Mouse (Mus musculus) heart, embryonic 11.5 days (tissue): ENCODE results near the gene Chmp5. TPM values are rescaled to one million over a fixed set of nuclear protein-coding genes. Genes with fewer than 3 reads are reported as not detected.

Experiments
- ATAC-seq: fragments of 200-750 bp; cut with Nextera tagmentation; replicated peaks from 2 replicates; pipeline ENCODE4 v1.8.0; 2017; ENCODE audit warnings: moderate library complexity; ENCODE audit not compliant: insufficient number of reproducible peaks, low FRiP score, low TSS enrichment
- H3K27ac ChIP-seq: fragments of 300-500 bp; sonication (generic); 2 replicates; pipeline ENCODE4 v1.5.1; 2014; ENCODE audit warnings: mild to moderate bottlenecking, low read depth, low read length
- H3K27me3 ChIP-seq: fragments of 300-500 bp; sonication (generic); 2 replicates; pipeline ENCODE4 v1.6.1; 2014; ENCODE audit warnings: mild to moderate bottlenecking, low read length, mixed read lengths; ENCODE audit not compliant: control insufficient read depth, insufficient read depth
- H3K36me3 ChIP-seq: fragments of 300-500 bp; sonication (generic); 2 replicates; pipeline ENCODE4 v1.6.1; 2014; ENCODE audit warnings: mild to moderate bottlenecking, low read length, moderate library complexity, mixed read lengths; ENCODE audit not compliant: control insufficient read depth, insufficient read depth
- H3K4me1 ChIP-seq: fragments of 300-500 bp; sonication (generic); 2 replicates; pipeline ENCODE4 v1.6.1; 2014; ENCODE audit warnings: low read length; ENCODE audit not compliant: control insufficient read depth, insufficient read depth
- H3K4me2 ChIP-seq: fragments of 300-500 bp; sonication (generic); 2 replicates; pipeline ENCODE4 v1.6.1; 2014; ENCODE audit warnings: mild to moderate bottlenecking, moderate library complexity
- H3K4me3 ChIP-seq: fragments of 300-500 bp; sonication (generic); 2 replicates; pipeline ENCODE4 v1.5.1; 2014; ENCODE audit warnings: low read depth, low read length
- H3K9ac ChIP-seq: fragments of 300-500 bp; sonication (generic); 2 replicates; pipeline ENCODE4 v1.6.1; 2014; ENCODE audit warnings: mild to moderate bottlenecking, low read depth, low read length, moderate library complexity
- H3K9me3 ChIP-seq: fragments of 300-500 bp; sonication (generic); replicated peaks from 2 replicates; pipeline ENCODE4 v1.6.1; 2016; ENCODE audit warnings: low read length; ENCODE audit not compliant: control insufficient read depth
- WGBS: fragments of 180-500 bp; shearing (Covaris S2); extraction: QIAGEN DNeasy Blood & Tissue Kit; methylation state at CpG from one replicate; pipeline ENCODE4 v1.1.7; 2014; ENCODE audit not compliant: insufficient replicate concordance; 5-methylcytosine and 5-hydroxymethylcytosine counted together
- polyA plus RNA-seq: library from polyadenylated mRNA; unstranded; fragments of >200 nt; fragmentation: Nextera tagmentation; extraction: Ambion mirVana; gene quantifications from 2 replicates; pipeline ENCODE4 v1.2.1, GENCODE M21; 2014

Gene Chmp5
- polyA plus RNA-seq, 1 experiment from 2014 or later: 78.2 TPM

DNA sequence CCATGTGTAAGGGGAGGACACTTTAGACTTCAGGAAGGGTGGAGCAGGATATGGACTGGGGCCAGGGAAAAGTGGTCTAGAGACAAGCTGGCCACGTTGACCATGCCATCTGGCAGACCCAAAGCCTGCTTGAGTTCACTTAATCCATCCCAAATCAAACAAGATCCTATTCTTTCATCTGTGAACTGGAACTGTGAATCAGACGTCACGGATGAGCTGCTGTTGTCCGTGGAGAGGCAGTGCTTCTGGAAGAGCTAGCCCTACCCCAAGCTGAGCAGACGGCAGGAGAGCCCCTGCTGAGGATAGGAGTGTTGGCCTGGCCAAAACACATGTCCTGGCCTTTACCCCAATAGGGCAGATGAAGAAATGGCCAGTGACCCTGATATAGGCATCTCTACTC lies 32.3 kb upstream of the Chmp5 start:
- ATAC-seq: no peak
- H3K27ac ChIP-seq: no peak overlapping the region
- H3K4me2 ChIP-seq: no peak overlapping the region
- no peak overlapping the region for H3K9ac ChIP-seq
- no peaks in the 10 kb centered on the region for H3K27me3 ChIP-seq
- no peak overlapping the region for H3K4me3 ChIP-seq
- 75% methylated on average over 5 of the region's 5 CpGs for WGBS
- no peaks in the 10 kb centered on the region for H3K36me3 ChIP-seq
- H3K9me3 ChIP-seq: no peaks in the 10 kb centered on the region
- peaks cover 8% of the 10 kb centered on the region; the same call in 1 of the 2 replicates for H3K4me1 ChIP-seq

DNA sequence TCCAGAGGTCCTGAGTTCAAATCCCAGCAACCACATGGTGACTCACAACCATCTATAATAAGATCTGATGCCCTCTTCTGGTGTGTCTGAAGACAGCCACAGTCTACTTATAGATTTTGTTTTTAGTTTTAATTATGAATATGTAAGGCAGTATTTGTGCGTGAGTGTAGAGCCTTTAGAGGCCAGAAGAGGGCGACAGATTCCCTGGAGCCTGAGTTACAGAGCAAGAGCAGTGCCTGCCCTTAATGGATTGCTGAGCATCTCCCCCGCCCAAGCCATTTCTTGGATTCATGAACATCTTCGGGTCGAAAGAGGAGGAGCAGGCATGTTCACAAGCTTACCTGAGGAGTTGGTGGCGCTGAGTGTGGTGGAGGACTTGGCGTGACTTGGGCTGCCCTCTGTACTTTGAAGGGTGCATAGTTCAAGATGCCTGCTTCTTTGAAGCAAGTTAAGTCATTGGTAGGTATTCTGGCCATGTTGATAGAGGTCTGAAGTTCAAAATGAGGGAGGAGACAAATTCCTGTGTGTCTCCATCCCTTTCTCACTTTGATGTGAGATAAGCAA lies 31.5 kb upstream of the Chmp5 start:
- Histone ChIP-seq H3K4me1 (peaks cover 8% of the 10 kb centered on the region; the same call in 1 of the 2 replicates), H3K36me3 (no peaks in the 10 kb centered on the region), H3K9me3 (no peaks in the 10 kb centered on the region), H3K4me3 (no peak overlapping the region), H3K27ac (no peak overlapping the region), H3K4me2 (no peak overlapping the region), H3K9ac (no peak overlapping the region), H3K27me3 (no peaks in the 10 kb centered on the region)
- no peak for ATAC-seq
- WGBS: 83% methylated on average over 7 of the region's 7 CpGs

DNA sequence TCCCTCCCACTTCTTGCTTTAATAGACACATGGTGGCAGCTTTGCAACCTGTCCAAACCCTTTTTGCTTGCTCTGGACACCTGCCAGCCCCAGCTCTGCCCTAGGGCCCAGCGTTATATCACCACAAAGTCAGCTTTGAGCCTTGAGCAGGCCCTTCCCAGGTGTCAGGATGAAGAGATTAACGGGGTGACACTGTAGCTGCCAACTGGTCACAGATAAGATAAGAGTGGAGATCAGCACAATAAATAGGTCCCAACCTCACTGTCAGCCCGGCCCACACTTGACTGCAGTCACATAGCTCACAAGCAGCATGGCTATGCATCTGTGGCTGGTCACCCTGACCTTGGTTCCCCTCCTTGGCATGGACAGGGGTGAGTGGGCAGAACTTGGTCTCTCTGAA lies 28.4 kb upstream of the Chmp5 start, which contains the start of gene Spink4:
TSS of gene Spink4 (plus strand) at position 268 of the 400 bp plus-strand sequence.
- H3K4me2 ChIP-seq: no peak within 1 kb of the TSS
- peak within 1 kb of the TSS; percentile 37; the same call in 1 of the 2 replicates for H3K27ac ChIP-seq
- H3K9ac ChIP-seq: 0 out of 2 replicates have a peak within 1 kb of the TSS, but pooled peaks have one; percentile 2
- 7% methylated on average over 3 of the region's 3 CpGs for WGBS
- no peak within 1 kb of the TSS for H3K4me3 ChIP-seq
- H3K27me3 ChIP-seq: no peaks in the 10 kb centered on the region
- peaks cover 8% of the 10 kb centered on the region for H3K4me1 ChIP-seq
- no peak for ATAC-seq
- H3K9me3 ChIP-seq: no peaks in the 10 kb centered on the region
- H3K36me3 ChIP-seq: no peaks in the 10 kb centered on the region

DNA sequence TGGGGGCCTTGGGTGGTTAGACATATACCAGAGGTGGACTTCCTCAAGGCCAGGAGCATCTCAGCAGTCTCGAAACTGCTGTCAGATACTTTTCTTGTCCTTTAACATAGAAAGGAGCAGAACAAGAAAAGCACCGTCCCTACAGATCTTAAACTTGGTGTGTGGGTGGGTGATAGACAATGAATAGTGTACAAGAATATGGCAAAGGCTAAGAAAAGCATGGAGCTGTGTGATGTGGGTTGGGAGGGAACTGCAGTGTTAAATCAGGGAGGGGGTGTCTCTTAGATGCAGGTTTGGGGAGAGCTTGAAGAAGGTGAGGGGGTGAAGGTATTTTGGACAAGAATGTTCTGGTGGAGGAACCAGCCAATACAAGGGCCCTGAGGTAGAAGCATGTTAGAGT lies 27.6 kb upstream of the Chmp5 start:
- Histone ChIP-seq H3K4me3 (no peak overlapping the region), H3K4me2 (no peak overlapping the region), H3K9ac (0 out of 2 replicates have a peak overlapping the region, but pooled peaks have one; percentile 2), H3K4me1 (peaks cover 8% of the 10 kb centered on the region), H3K27me3 (no peaks in the 10 kb centered on the region), H3K9me3 (no peaks in the 10 kb centered on the region), H3K36me3 (no peaks in the 10 kb centered on the region), H3K27ac (no peak overlapping the region)
- ATAC-seq: no peak
- WGBS: 59% methylated on average over 2 of the region's 2 CpGs

DNA sequence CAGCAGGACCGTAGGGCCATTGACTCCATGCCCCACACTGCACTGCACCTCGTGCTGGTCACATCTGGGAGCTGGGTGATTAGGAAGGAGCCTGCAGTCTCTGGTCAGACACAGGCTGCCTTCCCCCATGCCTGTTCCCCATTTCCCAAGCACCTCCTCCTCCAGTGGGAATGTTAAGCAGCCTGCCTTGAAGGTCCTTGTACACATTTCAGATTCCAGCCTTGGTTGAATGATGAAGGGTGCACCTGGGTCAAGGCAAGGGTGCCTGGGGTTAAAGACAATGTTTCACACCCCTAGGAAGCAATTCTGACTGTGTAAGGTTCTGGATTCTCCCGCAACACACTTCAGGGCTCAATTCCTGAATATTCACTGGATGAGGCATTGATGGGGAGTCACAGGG lies 26.9 kb upstream of the Chmp5 start:
- Histone ChIP-seq H3K4me2 (no peak overlapping the region), H3K4me1 (peaks cover 8% of the 10 kb centered on the region), H3K27ac (no peak overlapping the region), H3K9ac (no peak overlapping the region), H3K27me3 (no peaks in the 10 kb centered on the region), H3K9me3 (no peaks in the 10 kb centered on the region), H3K36me3 (no peaks in the 10 kb centered on the region), H3K4me3 (no peak overlapping the region)
- no peak for ATAC-seq
- WGBS: 64% methylated on average over 3 of the region's 3 CpGs

DNA sequence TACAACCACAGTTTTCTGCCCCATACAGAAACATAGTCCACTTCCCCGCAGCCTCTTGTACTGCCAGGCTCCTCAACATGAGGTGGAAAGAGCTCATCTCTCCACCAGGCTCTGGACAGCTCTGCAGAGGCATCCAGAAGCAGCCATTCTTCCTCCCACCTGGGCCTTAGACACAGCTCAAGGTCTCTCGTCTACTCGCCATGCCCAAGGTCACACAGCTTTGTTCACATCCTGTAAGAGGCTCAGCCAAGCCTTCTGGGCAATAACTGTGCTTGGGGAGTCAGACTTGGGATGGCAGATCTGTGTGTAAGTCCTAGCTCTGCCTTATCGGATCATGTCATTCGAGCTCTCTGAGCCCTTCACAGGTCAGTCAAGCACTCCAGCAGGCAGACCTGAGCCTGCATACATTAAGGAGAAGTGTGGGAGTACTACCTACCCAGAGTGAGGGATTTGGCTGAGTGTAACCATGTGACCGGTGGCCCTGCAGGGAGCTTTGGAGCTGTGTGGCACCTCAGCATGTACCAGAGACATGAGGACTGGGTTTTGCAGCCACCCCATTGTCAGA lies 25.0 kb upstream of the Chmp5 start:
- Histone ChIP-seq H3K4me2 (no peak overlapping the region), H3K36me3 (no peaks in the 10 kb centered on the region), H3K9ac (no peak overlapping the region), H3K9me3 (no peaks in the 10 kb centered on the region), H3K4me3 (no peak overlapping the region), H3K4me1 (peaks cover 8% of the 10 kb centered on the region), H3K27ac (no peak overlapping the region), H3K27me3 (no peaks in the 10 kb centered on the region)
- 67% methylated on average over 6 of the region's 6 CpGs for WGBS
- ATAC-seq: no peak

DNA sequence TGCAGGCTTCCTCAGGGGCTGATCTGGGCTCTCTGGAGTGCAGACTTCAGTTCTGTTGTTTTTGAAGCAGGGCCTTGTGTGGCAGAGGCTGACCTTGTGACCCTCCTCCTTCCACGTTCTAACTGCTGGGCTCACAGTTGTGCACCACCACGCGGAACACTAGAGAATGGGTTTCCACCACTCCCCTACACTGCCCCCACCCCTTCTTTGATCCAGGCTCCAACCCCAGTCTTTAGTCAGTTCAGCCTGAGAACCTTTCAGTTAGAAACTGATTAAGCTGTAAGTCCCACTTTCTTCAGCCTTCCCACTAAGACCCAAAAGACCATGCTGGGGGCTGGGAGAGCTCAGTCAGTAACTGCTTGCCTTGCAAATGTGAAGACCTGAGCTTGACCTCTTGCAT lies 22.6 kb upstream of the Chmp5 start:
- no peak overlapping the region for H3K4me2 ChIP-seq
- H3K9me3 ChIP-seq: no peaks in the 10 kb centered on the region
- H3K4me3 ChIP-seq: no peak overlapping the region
- 52% methylated on average over 3 of the region's 3 CpGs for WGBS
- no peaks in the 10 kb centered on the region for H3K36me3 ChIP-seq
- no peak for ATAC-seq
- H3K27ac ChIP-seq: no peak overlapping the region
- H3K4me1 ChIP-seq: no peaks in the 10 kb centered on the region; the same call in 1 of the 2 replicates
- H3K9ac ChIP-seq: no peak overlapping the region
- no peaks in the 10 kb centered on the region for H3K27me3 ChIP-seq

DNA sequence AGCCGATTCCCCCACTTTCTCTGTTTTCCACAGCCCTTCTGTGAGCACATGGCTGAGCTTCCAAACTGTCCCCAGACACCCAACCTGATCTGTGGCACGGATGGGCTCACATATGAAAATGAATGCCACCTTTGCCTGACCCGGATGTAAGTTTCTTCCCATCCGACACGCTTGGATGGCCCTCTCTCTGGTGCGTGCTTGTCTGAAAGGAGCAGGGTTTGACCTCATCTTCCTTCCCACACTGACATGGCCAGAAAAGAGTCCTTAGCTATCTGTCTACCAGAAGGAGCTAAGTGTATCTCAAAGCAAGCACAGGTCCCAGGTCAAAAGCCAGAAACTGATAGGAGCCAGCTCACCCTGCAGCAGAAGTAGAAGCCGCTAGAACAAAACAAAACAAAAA lies 19.2 kb upstream of the Chmp5 start:
- H3K9ac ChIP-seq: no peak overlapping the region
- no peak overlapping the region for H3K4me2 ChIP-seq
- no peaks in the 10 kb centered on the region for H3K9me3 ChIP-seq
- peaks cover 10% of the 10 kb centered on the region for H3K36me3 ChIP-seq
- WGBS: 78% methylated on average over 7 of the region's 7 CpGs
- no peak overlapping the region for H3K4me3 ChIP-seq
- H3K27me3 ChIP-seq: no peaks in the 10 kb centered on the region
- H3K27ac ChIP-seq: no peak overlapping the region
- ATAC-seq: no peak
- no peaks in the 10 kb centered on the region for H3K4me1 ChIP-seq

DNA sequence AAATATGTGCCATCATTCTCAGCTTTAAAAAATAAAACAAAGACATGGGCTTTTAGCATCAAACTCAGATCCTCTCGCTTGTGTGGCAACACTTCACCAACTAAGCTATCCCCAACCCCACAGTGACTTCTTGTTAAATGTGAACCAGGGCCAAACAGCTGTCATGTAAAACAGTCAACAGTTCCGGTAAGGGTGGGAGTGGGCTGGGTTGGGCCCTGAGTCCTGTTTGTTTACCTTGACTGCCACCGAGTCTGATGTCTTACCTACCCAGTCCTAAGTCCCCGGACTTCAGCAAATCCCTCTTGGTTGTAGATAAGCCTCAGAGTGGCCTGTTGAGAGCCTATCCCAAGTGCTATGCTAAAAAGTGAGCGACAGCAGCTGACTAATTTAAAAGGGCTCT lies 14.5 kb upstream of the Chmp5 start:
- Histone ChIP-seq H3K4me3 (no peak overlapping the region), H3K27me3 (no peaks in the 10 kb centered on the region), H3K36me3 (peaks cover 31% of the 10 kb centered on the region), H3K4me2 (no peak overlapping the region), H3K9ac (no peak overlapping the region), H3K4me1 (no peaks in the 10 kb centered on the region), H3K27ac (no peak overlapping the region), H3K9me3 (no peaks in the 10 kb centered on the region)
- 79% methylated on average over 5 of the region's 5 CpGs for WGBS
- no peak for ATAC-seq
